In the genomic region with DNA sequence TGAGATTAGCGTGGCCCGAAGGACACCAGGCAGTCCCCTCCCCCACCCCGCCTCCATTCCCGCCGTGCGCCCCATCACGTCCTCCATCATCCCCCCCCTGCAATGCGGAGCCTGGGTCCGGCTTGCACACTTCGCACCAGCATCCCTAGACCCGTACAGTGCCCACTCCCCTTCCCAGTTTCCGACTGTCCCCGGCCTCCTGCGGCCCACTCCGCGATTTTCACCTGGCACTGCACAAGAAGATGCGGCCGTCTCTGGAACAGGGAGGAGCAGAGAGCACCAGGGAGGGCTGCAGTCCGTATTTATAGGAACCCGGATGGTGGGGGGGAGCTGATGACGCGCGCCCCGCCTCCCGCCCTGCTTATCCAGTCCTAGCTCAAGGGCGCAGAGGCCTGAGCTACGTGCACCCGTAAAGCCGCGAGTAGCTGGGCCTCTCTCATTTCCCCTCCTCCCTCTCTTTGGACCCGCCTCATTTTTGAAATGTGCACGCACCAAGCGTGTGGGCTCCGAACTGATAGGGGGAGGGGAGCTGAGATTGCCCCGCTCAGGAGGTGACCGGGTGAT, we compare ENCODE assay signal across 8 mouse cellular contexts. TPM values are rescaled to one million over a fixed set of nuclear protein-coding genes. Genes with fewer than 3 reads are reported as not detected.
DNase-seq lines count a peak whose midpoint lies in the region; ATAC-seq lines count a peak whose summit lies in the region.

No protein-coding gene starts in this region.

- peak overlapping the region; percentile 73 for H3K4me2 ChIP-seq in heart, embryonic 13.5 days
- peak overlapping the region; percentile 79 for H3K4me2 ChIP-seq in liver, embryonic 13.5 days
- peak overlapping the region; percentile 80 for H3K4me2 ChIP-seq in stomach, embryonic 16.5 days (ENCODE audit: low read depth, low read length)

- peak overlapping the region; percentile 98 for H3K4me3 ChIP-seq in heart, embryonic 13.5 days
- H3K4me3 ChIP-seq in liver, embryonic 13.5 days (replicated peaks), result peak overlapping the region; percentile 80
- peak overlapping the region; percentile 97 for H3K4me3 ChIP-seq in stomach, embryonic 16.5 days (replicated peaks; ENCODE audit: low read length)

- H3K36me3 ChIP-seq in heart, embryonic 13.5 days, result peaks cover 71% of the 10 kb centered on the region
- H3K36me3 ChIP-seq in liver, embryonic 13.5 days, result peaks cover 78% of the 10 kb centered on the region
- peaks cover 7% of the 10 kb centered on the region; the same call in 1 of the 2 replicates for H3K36me3 ChIP-seq in stomach, embryonic 16.5 days (ENCODE audit: control insufficient read depth, insufficient read depth, low read length)

- peak overlapping the region; percentile 100 for H3K9ac ChIP-seq in heart, embryonic 13.5 days
- peak overlapping the region; percentile 91 for H3K9ac ChIP-seq in liver, embryonic 13.5 days
- H3K9ac ChIP-seq in stomach, embryonic 16.5 days (ENCODE audit: low read length), result peak overlapping the region; percentile 96

- H3K4me1 ChIP-seq in heart, embryonic 13.5 days, result peaks cover 62% of the 10 kb centered on the region
- peaks cover 77% of the 10 kb centered on the region for H3K4me1 ChIP-seq in liver, embryonic 13.5 days (replicated peaks)
- H3K4me1 ChIP-seq in stomach, embryonic 16.5 days (ENCODE audit: control insufficient read depth, insufficient read depth, low read length), result peaks cover 42% of the 10 kb centered on the region

- peak; percentile 98 for DNase-seq in CD4-positive helper T cell, adult 2 months (ENCODE audit: low read depth, low spot score)
- DNase-seq in brain, embryonic 18.5 days (ENCODE audit: low read depth, low spot score), result peak; percentile 94
- peak; percentile 98 for DNase-seq in kidney, postnatal 14 days
- peak; percentile 95 for DNase-seq in liver, embryonic 13.5 days
- DNase-seq in neural tube, embryonic 10.5 days (ENCODE audit: extremely low spot score, low spot score), result peak; percentile 98

- peak; percentile 78 for ATAC-seq in erythroid progenitor cell, adult 5-6 weeks (replicated peaks; ENCODE audit: low FRiP score, poor library complexity, severe bottlenecking)
- ATAC-seq in heart, embryonic 13.5 days (ENCODE audit: extremely low read depth, insufficient number of reproducible peaks, low FRiP score, low TSS enrichment), result peak; percentile 76
- peak; percentile 86 for ATAC-seq in liver, embryonic 13.5 days (ENCODE audit: low read depth)
- ATAC-seq in stomach, embryonic 16.5 days (ENCODE audit: insufficient read depth, low FRiP score), result peak; percentile 91

- no peaks in the 10 kb centered on the region for H3K27me3 ChIP-seq in heart, embryonic 13.5 days (replicated peaks)
- H3K27me3 ChIP-seq in liver, embryonic 13.5 days, result no peaks in the 10 kb centered on the region
- no peaks in the 10 kb centered on the region for H3K27me3 ChIP-seq in stomach, embryonic 16.5 days (ENCODE audit: control insufficient read depth, insufficient read depth, low read length)

- WGBS in heart, embryonic 13.5 days, result under 1% methylated on average over 36 of the region's 36 CpGs
- WGBS in liver, embryonic 13.5 days (ENCODE audit: insufficient replicate concordance), result 0% methylated on average over 36 of the region's 36 CpGs
- under 1% methylated on average over 36 of the region's 36 CpGs for WGBS in stomach, embryonic 16.5 days

- peak overlapping the region; percentile 99 for H3K27ac ChIP-seq in heart, embryonic 13.5 days (replicated peaks)
- peak overlapping the region; percentile 91 for H3K27ac ChIP-seq in liver, embryonic 13.5 days
- peak overlapping the region; percentile 99 for H3K27ac ChIP-seq in stomach, embryonic 16.5 days (ENCODE audit: low read length)

- H3K9me3 ChIP-seq in heart, embryonic 13.5 days, result no peaks in the 10 kb centered on the region
- H3K9me3 ChIP-seq in liver, embryonic 13.5 days (replicated peaks), result no peaks in the 10 kb centered on the region
- no peaks in the 10 kb centered on the region for H3K9me3 ChIP-seq in stomach, embryonic 16.5 days (replicated peaks; ENCODE audit: control insufficient read depth, low read length)

RNA-seq across cellular contexts. Expression of a gene that starts 0.9 kb away (rescaled TPM):
- total RNA-seq in erythroid progenitor cell, adult 5-6 weeks (2015; ENCODE audit: low replicate concordance), result 683 and 752 TPM in 2 replicates
- total RNA-seq in erythroid progenitor cell, adult 5-6 weeks (2017; ENCODE audit: low replicate concordance), result 153 and 228 TPM in 2 replicates
- 4,266 and 4,534 TPM in 2 replicates for polyA plus RNA-seq in heart, embryonic 13.5 days (2015; fragmentation: Nextera tagmentation; extraction: Ambion mirVana)
- polyA plus RNA-seq in liver, embryonic 13.5 days (2015; fragmentation: Nextera tagmentation; extraction: Ambion mirVana), result 1,179 and 1,220 TPM in 2 replicates
- 1,523 and 1,787 TPM in 2 replicates for polyA plus RNA-seq in stomach, embryonic 16.5 days (2015; fragmentation: Nextera tagmentation; extraction: Ambion mirVana)

RNA-seq across cellular contexts. Expression of a gene that starts 20.4 kb away (rescaled TPM):
- 5.9 and 11.5 TPM in 2 replicates for total RNA-seq in erythroid progenitor cell, adult 5-6 weeks (2015; ENCODE audit: low replicate concordance)
- total RNA-seq in erythroid progenitor cell, adult 5-6 weeks (2017; ENCODE audit: low replicate concordance), result 9.7 and 15.7 TPM in 2 replicates
- 9.4 and 9.5 TPM in 2 replicates for polyA plus RNA-seq in heart, embryonic 13.5 days (2015; fragmentation: Nextera tagmentation; extraction: Ambion mirVana)
- polyA plus RNA-seq in liver, embryonic 13.5 days (2015; fragmentation: Nextera tagmentation; extraction: Ambion mirVana), result 3.7 and 3.9 TPM in 2 replicates
- 6.0 and 8.8 TPM in 2 replicates for polyA plus RNA-seq in stomach, embryonic 16.5 days (2015; fragmentation: Nextera tagmentation; extraction: Ambion mirVana)

RNA-seq across cellular contexts. Expression of a gene that starts 26.1 kb away (rescaled TPM):
- total RNA-seq in erythroid progenitor cell, adult 5-6 weeks (2015; ENCODE audit: low replicate concordance), result 953 and 1,019 TPM in 2 replicates
- 924 and 1,011 TPM in 2 replicates for total RNA-seq in erythroid progenitor cell, adult 5-6 weeks (2017; ENCODE audit: low replicate concordance)
- 80.3 and 81.8 TPM in 2 replicates for polyA plus RNA-seq in heart, embryonic 13.5 days (2015; fragmentation: Nextera tagmentation; extraction: Ambion mirVana)
- 94.5 and 101 TPM in 2 replicates for polyA plus RNA-seq in liver, embryonic 13.5 days (2015; fragmentation: Nextera tagmentation; extraction: Ambion mirVana)
- polyA plus RNA-seq in stomach, embryonic 16.5 days (2015; fragmentation: Nextera tagmentation; extraction: Ambion mirVana), result 90.3 and 102 TPM in 2 replicates

RNA-seq across cellular contexts. Expression of a gene that starts 26.2 kb away (rescaled TPM):
- total RNA-seq in erythroid progenitor cell, adult 5-6 weeks (2015; ENCODE audit: low replicate concordance), result 63.3 and 85.8 TPM in 2 replicates
- total RNA-seq in erythroid progenitor cell, adult 5-6 weeks (2017; ENCODE audit: low replicate concordance), result 64.1 and 65.3 TPM in 2 replicates
- polyA plus RNA-seq in heart, embryonic 13.5 days (2015; fragmentation: Nextera tagmentation; extraction: Ambion mirVana), result 219 and 251 TPM in 2 replicates
- polyA plus RNA-seq in liver, embryonic 13.5 days (2015; fragmentation: Nextera tagmentation; extraction: Ambion mirVana), result 217 and 225 TPM in 2 replicates
- polyA plus RNA-seq in stomach, embryonic 16.5 days (2015; fragmentation: Nextera tagmentation; extraction: Ambion mirVana), result 212 and 232 TPM in 2 replicates

RNA-seq across cellular contexts. Expression of a gene that starts 33.7 kb away (rescaled TPM):
- 6.7 and 17.3 TPM in 2 replicates for total RNA-seq in erythroid progenitor cell, adult 5-6 weeks (2015; ENCODE audit: low replicate concordance)
- total RNA-seq in erythroid progenitor cell, adult 5-6 weeks (2017; ENCODE audit: low replicate concordance), result 5.7 and 8.9 TPM in 2 replicates
- 42.7 and 48.1 TPM in 2 replicates for polyA plus RNA-seq in heart, embryonic 13.5 days (2015; fragmentation: Nextera tagmentation; extraction: Ambion mirVana)
- polyA plus RNA-seq in liver, embryonic 13.5 days (2015; fragmentation: Nextera tagmentation; extraction: Ambion mirVana), result 60.6 and 65.5 TPM in 2 replicates
- 56.6 and 57.9 TPM in 2 replicates for polyA plus RNA-seq in stomach, embryonic 16.5 days (2015; fragmentation: Nextera tagmentation; extraction: Ambion mirVana)

Comparison
In these comparisons a context has a peak if more than half of its experiments do, and no peak if none do; other contexts are left out.
1. Peak in every context shown above with its lines: DNase-seq, ATAC-seq, H3K4me3 ChIP-seq and H3K27ac ChIP-seq.